Mouse (Mus musculus) sigmoid colon, adult 10 weeks (tissue): ENCODE measurements around the gene C130060K24Rik. TPM values are rescaled to one million over a fixed set of nuclear protein-coding genes. Genes with fewer than 3 reads are reported as not detected.

Source experiments
- polyA plus RNA-seq: library from polyadenylated mRNA; stranded (reverse); fragments of 350-450 nt; fragmentation: Illumina TruSeq; extraction: RNeasy Lipid Tissue Mini Kit (QIAGEN cat#74804); gene quantifications from one replicate; pipeline ENCODE4 v1.2.3, GENCODE M21; 2014; ENCODE audit warnings: low read depth, low replicate concordance

C130060K24Rik gene
- polyA plus RNA-seq, result not detected

GRCm38 (mm10) chr6:65380918-65381772 lies at the start of gene C130060K24Rik:
TSS of gene C130060K24Rik (plus strand) at chr6:65381105.

Other genes with a start within 250 kb of the C130060K24Rik start
- gene Hpgds, start 236.2 kb upstream of the C130060K24Rik start, polyA plus RNA-seq, result 34.2 TPM
- gene Tnip3, start 144.2 kb downstream of the C130060K24Rik start, polyA plus RNA-seq, result 51.9 TPM